Mouse (Mus musculus): Measurements from ENCODE around the gene Cfap77. TPM values are rescaled to one million over a fixed set of nuclear protein-coding genes. Genes with fewer than 3 reads are reported as not detected.

Cfap77 gene
- total RNA-seq, 2 experiments from 2014 or later: 0.40 to 0.62 TPM

GRCm38 (mm10) chr2:28912039-28912700, 142.7 kb downstream of the Cfap77 start:
- no peak for DNase-seq (ENCODE audit: low spot score in 2 of 2)
- intact Hi-C loops (cut with DNase I): no loop called here

GRCm38 (mm10) chr2:28911331-28912038, 143.4 kb downstream of the Cfap77 start:
- intact Hi-C loops (cut with DNase I): no loop called here
- no peak for DNase-seq (ENCODE audit: low spot score in 2 of 2)

GRCm38 (mm10) chr2:28910877-28911276, 144.0 kb downstream of the Cfap77 start:
- no peak for DNase-seq (ENCODE audit: low spot score in 2 of 2)
- intact Hi-C loops (cut with DNase I): no loop called here

- intact Hi-C loops (cut with DNase I): no loop called here
- no peak for DNase-seq (ENCODE audit: low spot score in 2 of 2)
These were observed 144.8 kb downstream of the Cfap77 start for GRCm38 (mm10) chr2:28909818-28910710.

- intact Hi-C loops (cut with DNase I): no loop called here
- DNase-seq (ENCODE audit: low spot score in 2 of 2): no peak
These were observed 145.6 kb downstream of the Cfap77 start for GRCm38 (mm10) chr2:28909186-28909817.

- DNase-seq (ENCODE audit: low spot score in 2 of 2): no peak
These were observed 146.3 kb downstream of the Cfap77 start for GRCm38 (mm10) chr2:28908389-28909153.

GRCm38 (mm10) chr2:28907691-28908388, 147.0 kb downstream of the Cfap77 start:
- no peak for DNase-seq (ENCODE audit: low spot score in 2 of 2)
- intact Hi-C loops (cut with DNase I): no loop called here

More at GRCm38 (mm10) chr2:28908389-28909153, 146.3 kb downstream of the Cfap77 start:
- intact Hi-C loops (cut with DNase I): no loop called here

GRCm38 (mm10) chr2:28905561-28905960, 149.3 kb downstream of the Cfap77 start:
- intact Hi-C loops (cut with DNase I): no loop called here

GRCm38 (mm10) chr2:28904786-28905185, 150.1 kb downstream of the Cfap77 start:
- DNase-seq (ENCODE audit: low spot score in 2 of 2): no peak
- intact Hi-C loops (cut with DNase I): no loop called here

More at GRCm38 (mm10) chr2:28905561-28905960, 149.3 kb downstream of the Cfap77 start:
- no peak for DNase-seq (ENCODE audit: low spot score in 2 of 2)

- no peak for DNase-seq (ENCODE audit: low spot score in 2 of 2)
- intact Hi-C loops (cut with DNase I): no loop called here
These were observed 151.0 kb downstream of the Cfap77 start for GRCm38 (mm10) chr2:28903871-28904270.

- intact Hi-C loops (cut with DNase I): no loop called here
- DNase-seq (ENCODE audit: low spot score in 2 of 2): no peak
These were observed 152.6 kb downstream of the Cfap77 start for GRCm38 (mm10) chr2:28902291-28902690.

GRCm38 (mm10) chr2:28897340-28897899, 157.4 kb downstream of the Cfap77 start:
- no peak for DNase-seq (ENCODE audit: low spot score in 2 of 2)
- intact Hi-C loops (cut with DNase I): no loop called here

GRCm38 (mm10) chr2:28895876-28896275, 159.0 kb downstream of the Cfap77 start:
- no peak for DNase-seq (ENCODE audit: low spot score in 2 of 2)
- intact Hi-C loops (cut with DNase I): no loop called here

- intact Hi-C loops (cut with DNase I): no loop called here
- no peak for DNase-seq (ENCODE audit: low spot score in 2 of 2)
These were observed 161.3 kb downstream of the Cfap77 start for GRCm38 (mm10) chr2:28893526-28893925.

GRCm38 (mm10) chr2:28892796-28893195, 162.1 kb downstream of the Cfap77 start:
- no peak for DNase-seq (ENCODE audit: low spot score in 2 of 2)
- intact Hi-C loops (cut with DNase I): no loop called here

GRCm38 (mm10) chr2:28884914-28885313, 170.0 kb downstream of the Cfap77 start:
- intact Hi-C loops (cut with DNase I): no loop called here
- DNase-seq (ENCODE audit: low spot score in 2 of 2): no peak

- intact Hi-C loops (cut with DNase I): no loop called here
- no peak for DNase-seq (ENCODE audit: low spot score in 2 of 2)
These were observed 171.9 kb downstream of the Cfap77 start for GRCm38 (mm10) chr2:28882826-28883485.
